Comparison of ENCODE assay signal across 10 mouse cellular contexts in genomic region chr10:75931311-75931710, GRCm38 (mm10). TPM values are rescaled to one million over a fixed set of nuclear protein-coding genes. Genes with fewer than 3 reads are reported as not detected.
DNase-seq lines count a peak whose midpoint lies in the region; ATAC-seq and TF ChIP-seq lines count a peak whose summit lies in the region.
"Had no signal": no experiment of that assay in that cellular context is flagged by ENCODE, and none has a peak within 500 bp of the region (broad histone marks: within the 10 kb centered on the region; RNA-seq: fewer than 3 reads in every experiment).

No protein-coding gene starts in this region.

- no peak overlapping the region for H3K9ac ChIP-seq in lung, postnatal 0 days (replicated peaks; ENCODE audit: low read depth)
- H3K9ac ChIP-seq in limb, embryonic 15.5 days, result 0 out of 2 replicates have a peak overlapping the region, but pooled peaks have one; percentile 28

- TF ChIP-seq EP300 in lung, postnatal 0 days (IDR thresholded peaks at IDR 0.05), result no peak

- 0 out of 2 replicates have a peak, but pooled peaks cover 5% of the 10 kb centered on the region for H3K36me3 ChIP-seq in lung, postnatal 0 days (ENCODE audit: insufficient read depth, low read length)
- peaks cover 20% of the 10 kb centered on the region for H3K36me3 ChIP-seq in limb, embryonic 15.5 days

- peak overlapping the region; percentile 84 for H3K4me3 ChIP-seq in gastrocnemius, adult 2 months
- peak overlapping the region; percentile 21; the same call in 1 of the 2 replicates for H3K4me3 ChIP-seq in lung, postnatal 0 days (ENCODE audit: low read depth, low read length)
- peak overlapping the region; percentile 66 for H3K4me3 ChIP-seq in limb, embryonic 15.5 days
- no peak overlapping the region for H3K4me3 ChIP-seq in left cerebral cortex, adult 2 months

- TF ChIP-seq CTCF in gastrocnemius, adult 2 months (IDR thresholded peaks at IDR 0.05), result no peak
- TF ChIP-seq CTCF in lung, postnatal 0 days (IDR thresholded peaks at IDR 0.05), result no peak
- no peak for TF ChIP-seq CTCF in left cerebral cortex, adult 2 months (IDR thresholded peaks at IDR 0.05)

- 0 out of 2 replicates have a peak, but pooled peaks cover 5% of the 10 kb centered on the region for H3K27me3 ChIP-seq in lung, postnatal 0 days (replicated peaks; ENCODE audit: insufficient read depth, low read length)
- peaks cover 9% of the 10 kb centered on the region for H3K27me3 ChIP-seq in limb, embryonic 15.5 days

- intact Hi-C loops in gastrocnemius, adult 2 months (cut with DNase I), result no loop called here
- intact Hi-C loops in left cerebral cortex, adult 2 months (cut with DNase I), result no loop called here

- peak overlapping the region; percentile 94 for H3K4me2 ChIP-seq in lung, postnatal 0 days (replicated peaks; ENCODE audit: low read depth, low read length)
- H3K4me2 ChIP-seq in limb, embryonic 15.5 days, result peak overlapping the region; percentile 91

- no peak for DNase-seq in gastrocnemius, adult 2 months
- DNase-seq in gastrocnemius, adult 18-20 months (ENCODE audit: low spot score), result no peak
- DNase-seq in lung, postnatal 0 days (ENCODE audit: low spot score), result no peak
- DNase-seq in lung, postnatal 14 days, result no peak
- DNase-seq in left cerebral cortex, adult 2 months (ENCODE audit: extremely low spot score in 1 of 2, low spot score in 2 of 2), result no peak
- DNase-seq in adrenal gland, adult 2 months, result no peak
- DNase-seq in c-Kit-positive CD71-positive TER-119-positive erythroid progenitor cells, embryonic 14.5 days (ENCODE audit: low spot score), result no peak

- H3K4me1 ChIP-seq in lung, postnatal 0 days (ENCODE audit: insufficient read depth, low read depth, low read length), result peaks cover 12% of the 10 kb centered on the region; the same call in 1 of the 2 replicates
- peaks cover 45% of the 10 kb centered on the region for H3K4me1 ChIP-seq in limb, embryonic 15.5 days

- no peak for ATAC-seq in lung, postnatal 0 days
- ATAC-seq in limb, embryonic 15.5 days (ENCODE audit: insufficient number of reproducible peaks, low FRiP score, low TSS enrichment, low read depth), result no peak

- peak overlapping the region; percentile 86; the same call in 1 of the 2 replicates for H3K27ac ChIP-seq in gastrocnemius, adult 2 months
- H3K27ac ChIP-seq in lung, postnatal 0 days (ENCODE audit: low read length), result peak overlapping the region; percentile 62; the same call in 1 of the 2 replicates
- peak overlapping the region; percentile 89; the same call in 1 of the 2 replicates for H3K27ac ChIP-seq in limb, embryonic 15.5 days
- no peak overlapping the region for H3K27ac ChIP-seq in left cerebral cortex, adult 2 months

- no peaks in the 10 kb centered on the region for H3K9me3 ChIP-seq in lung, postnatal 0 days (ENCODE audit: low read length)
- H3K9me3 ChIP-seq in limb, embryonic 15.5 days, result no peaks in the 10 kb centered on the region

- 24% methylated on average over 7 of the region's 7 CpGs for WGBS in lung, postnatal 0 days
- WGBS in limb, embryonic 15.5 days, result 6% methylated on average over 7 of the region's 7 CpGs

RNA-seq across cellular contexts. Expression of gene Chchd10, which starts 1.6 kb away (rescaled TPM):
- 1,000 to 10,000 TPM; 1,469 to 1,586 TPM for total RNA-seq in gastrocnemius, adult 2 months (2021)
- 1,000 to 10,000 TPM; 1,419 to 1,763 TPM for total RNA-seq in gastrocnemius, adult 18-20 months (2021)
- polyA plus RNA-seq in lung, postnatal 0 days (2015; fragmentation: Nextera tagmentation; extraction: Ambion mirVana), result 299 and 347 TPM in 2 replicates
- 17.5 and 31.0 TPM in 2 replicates for polyA plus RNA-seq in limb, embryonic 15.5 days (2015; fragmentation: Nextera tagmentation; extraction: Ambion mirVana)
- total RNA-seq in left cerebral cortex, adult 2 months (2021), result 100 to 1,000 TPM; 364 to 413 TPM
- 1,000 to 10,000 TPM; 1,273 to 1,367 TPM for total RNA-seq in adrenal gland, adult 2 months (2021)
- polyA plus RNA-seq in adrenal gland, adult 2 months (2012; rRNA removed), result 4,822 and 7,346 TPM in 2 replicates

RNA-seq across cellular contexts. Expression of gene Mmp11, which starts 5.0 kb away (rescaled TPM):
- total RNA-seq in gastrocnemius, adult 2 months (2021), result 1 to 10 TPM; 2.5 to 2.8 TPM
- 1 to 10 TPM; 1.8 to 2.6 TPM for total RNA-seq in gastrocnemius, adult 18-20 months (2021)
- 118 and 127 TPM in 2 replicates for polyA plus RNA-seq in lung, postnatal 0 days (2015; fragmentation: Nextera tagmentation; extraction: Ambion mirVana)
- polyA plus RNA-seq in limb, embryonic 15.5 days (2015; fragmentation: Nextera tagmentation; extraction: Ambion mirVana), result 205 and 245 TPM in 2 replicates
- 1 to 10 TPM; 1.3 TPM for total RNA-seq in left cerebral cortex, adult 2 months (2021)
- 10 to 100 TPM in 1 of 2 experiments, 1 to 10 TPM in 1; 5.1 to 14.8 TPM for total RNA-seq in adrenal gland, adult 2 months (2021)
- polyA plus RNA-seq in adrenal gland, adult 2 months (2012; rRNA removed), result 26.7 and 48.0 TPM in 2 replicates

RNA-seq across cellular contexts. Expression of gene Gm867, which starts 9.2 kb away (rescaled TPM):
- total RNA-seq in gastrocnemius, adult 2 months (2021), result not detected
- total RNA-seq in gastrocnemius, adult 18-20 months (2021), result not detected
- polyA plus RNA-seq in lung, postnatal 0 days (2015; fragmentation: Nextera tagmentation; extraction: Ambion mirVana), result 5.5 and 6.0 TPM in 2 replicates
- polyA plus RNA-seq in limb, embryonic 15.5 days (2015; fragmentation: Nextera tagmentation; extraction: Ambion mirVana), result 0.41 TPM in 1 of 2 replicates, not detected in the other
- under 1 TPM in 1 of 2 experiments, not detected in 1; 0.51 TPM for total RNA-seq in left cerebral cortex, adult 2 months (2021)
- total RNA-seq in adrenal gland, adult 2 months (2021), result 1 to 10 TPM; 2.2 to 4.0 TPM
- 0.93 and 1.9 TPM in 2 replicates for polyA plus RNA-seq in adrenal gland, adult 2 months (2012; rRNA removed)
- total RNA-seq: gastrocnemius, postnatal 4 days; left cerebral cortex, postnatal 14 days had no signal

RNA-seq across cellular contexts. Expression of gene Smarcb1, which starts 9.9 kb away (rescaled TPM):
- total RNA-seq in gastrocnemius, adult 2 months (2021), result 10 to 100 TPM; 13.0 to 17.7 TPM
- 10 to 100 TPM; 14.2 to 16.6 TPM for total RNA-seq in gastrocnemius, adult 18-20 months (2021)
- 109 TPM in 2 replicates for polyA plus RNA-seq in lung, postnatal 0 days (2015; fragmentation: Nextera tagmentation; extraction: Ambion mirVana)
- polyA plus RNA-seq in limb, embryonic 15.5 days (2015; fragmentation: Nextera tagmentation; extraction: Ambion mirVana), result 185 and 188 TPM in 2 replicates
- 10 to 100 TPM; 75.8 to 78.2 TPM for total RNA-seq in left cerebral cortex, adult 2 months (2021)
- 10 to 100 TPM; 77.6 to 87.4 TPM for total RNA-seq in adrenal gland, adult 2 months (2021)
- polyA plus RNA-seq in adrenal gland, adult 2 months (2012; rRNA removed), result 103 and 115 TPM in 2 replicates

RNA-seq across cellular contexts. Expression of gene Vpreb3, which starts 11.5 kb away (rescaled TPM):
- not detected for total RNA-seq in gastrocnemius, adult 2 months (2021)
- not detected for total RNA-seq in gastrocnemius, adult 18-20 months (2021)
- polyA plus RNA-seq in lung, postnatal 0 days (2015; fragmentation: Nextera tagmentation; extraction: Ambion mirVana), result 8.8 and 10.1 TPM in 2 replicates
- 1.1 TPM in 2 replicates for polyA plus RNA-seq in limb, embryonic 15.5 days (2015; fragmentation: Nextera tagmentation; extraction: Ambion mirVana)
- total RNA-seq in left cerebral cortex, adult 2 months (2021), result not detected
- total RNA-seq in adrenal gland, adult 2 months (2021), result not detected
- polyA plus RNA-seq in adrenal gland, adult 2 months (2012; rRNA removed), result 1.1 and 2.0 TPM in 2 replicates
- total RNA-seq: left cerebral cortex, postnatal 14 days had no signal
